In genomic region chr7:126780971-126781635, GRCm38 (mm10) we compare ENCODE assay signal across 8 mouse cellular contexts. TPM values are rescaled to one million over a fixed set of nuclear protein-coding genes. Genes with fewer than 3 reads are reported as not detected.
A peak's percentile ranks its signal among the peaks of the same experiment; 100 is the strongest.
DNase-seq lines count a peak whose midpoint lies in the region; ATAC-seq and TF ChIP-seq lines count a peak whose summit lies in the region.

Gene Tbx6, plus strand, starts transcription at chr7:126781483.

- H3K4me1 ChIP-seq in bone marrow macrophage, adult 2 months (ENCODE audit: control insufficient read depth, insufficient read depth, low read length), result peaks cover 17% of the 10 kb centered on the region
- H3K4me1 ChIP-seq in heart, embryonic 13.5 days, result peaks cover 46% of the 10 kb centered on the region
- H3K4me1 ChIP-seq in liver, embryonic 12.5 days, result peaks cover 63% of the 10 kb centered on the region
- peaks cover 28% of the 10 kb centered on the region for H3K4me1 ChIP-seq in stomach, embryonic 16.5 days (ENCODE audit: control insufficient read depth, insufficient read depth, low read length)

- peak within 1 kb of the TSS; percentile 87 for H3K4me2 ChIP-seq in heart, embryonic 13.5 days
- H3K4me2 ChIP-seq in liver, embryonic 12.5 days, result peak within 1 kb of the TSS; percentile 92
- peak within 1 kb of the TSS; percentile 98 for H3K4me2 ChIP-seq in stomach, embryonic 16.5 days (ENCODE audit: low read depth, low read length)

- no peak within 1 kb of the TSS for H3K27ac ChIP-seq in bone marrow macrophage, adult 2 months (ENCODE audit: insufficient read depth, low read depth, low read length)
- H3K27ac ChIP-seq in heart, embryonic 13.5 days (replicated peaks), result peak within 1 kb of the TSS; percentile 4; the same call in 1 of the 2 replicates
- peak within 1 kb of the TSS; percentile 71 for H3K27ac ChIP-seq in liver, embryonic 12.5 days
- peak within 1 kb of the TSS; percentile 58 for H3K27ac ChIP-seq in stomach, embryonic 16.5 days (ENCODE audit: low read length)

- no peak for ATAC-seq in heart, embryonic 13.5 days (ENCODE audit: extremely low read depth, insufficient number of reproducible peaks, low FRiP score, low TSS enrichment)
- ATAC-seq in liver, embryonic 12.5 days, result no peak
- ATAC-seq in stomach, embryonic 16.5 days (ENCODE audit: insufficient read depth, low FRiP score), result no peak

- peak within 1 kb of the TSS; percentile 82 for H3K9ac ChIP-seq in heart, embryonic 13.5 days
- H3K9ac ChIP-seq in liver, embryonic 12.5 days, result peak within 1 kb of the TSS; percentile 69
- peak within 1 kb of the TSS; percentile 67 for H3K9ac ChIP-seq in stomach, embryonic 16.5 days (ENCODE audit: low read length)

- H3K36me3 ChIP-seq in heart, embryonic 13.5 days, result peaks cover 35% of the 10 kb centered on the region
- H3K36me3 ChIP-seq in liver, embryonic 12.5 days, result peaks cover 54% of the 10 kb centered on the region
- peaks cover 7% of the 10 kb centered on the region; the same call in 1 of the 2 replicates for H3K36me3 ChIP-seq in stomach, embryonic 16.5 days (ENCODE audit: control insufficient read depth, insufficient read depth, low read length)

- DNase-seq in gastrocnemius, postnatal 10 days, result peak; percentile 49
- no peak for DNase-seq in gastrocnemius, adult 8-10 months (ENCODE audit: low spot score in 2 of 2)
- DNase-seq in c-Kit-positive CD71-positive TER-119-positive erythroid progenitor cells, embryonic 14.5 days (ENCODE audit: low spot score), result no peak
- DNase-seq in gastrocnemius, postnatal 36 days, result no peak

- peak within 1 kb of the TSS; percentile 54 for H3K4me3 ChIP-seq in bone marrow macrophage, adult 2 months (ENCODE audit: insufficient read depth, low read length)
- peak within 1 kb of the TSS; percentile 55 for H3K4me3 ChIP-seq in heart, embryonic 13.5 days
- H3K4me3 ChIP-seq in liver, embryonic 12.5 days, result peak within 1 kb of the TSS; percentile 56
- H3K4me3 ChIP-seq in stomach, embryonic 16.5 days (replicated peaks; ENCODE audit: low read length), result peak within 1 kb of the TSS; percentile 52

- no peak for TF ChIP-seq POLR2A in bone marrow macrophage, adult 2 months (IDR thresholded peaks at IDR 0.05; ENCODE audit: borderline replicate concordance, low read depth, low read length)

- H3K27me3 ChIP-seq in heart, embryonic 13.5 days (replicated peaks), result no peaks in the 10 kb centered on the region
- H3K27me3 ChIP-seq in liver, embryonic 12.5 days (replicated peaks), result no peaks in the 10 kb centered on the region
- H3K27me3 ChIP-seq in stomach, embryonic 16.5 days (ENCODE audit: control insufficient read depth, insufficient read depth, low read length), result no peaks in the 10 kb centered on the region

- H3K9me3 ChIP-seq in heart, embryonic 13.5 days, result no peaks in the 10 kb centered on the region
- no peaks in the 10 kb centered on the region for H3K9me3 ChIP-seq in liver, embryonic 12.5 days (replicated peaks)
- no peaks in the 10 kb centered on the region for H3K9me3 ChIP-seq in stomach, embryonic 16.5 days (replicated peaks; ENCODE audit: control insufficient read depth, low read length)

- intact Hi-C loops in gastrocnemius, postnatal 36 days (cut with DNase I), result no loop called here

- WGBS in heart, embryonic 13.5 days, result 8% methylated on average over 22 of the region's 22 CpGs
- WGBS in liver, embryonic 12.5 days (ENCODE audit: insufficient replicate concordance), result 16% methylated on average over 22 of the region's 22 CpGs
- 6% methylated on average over 22 of the region's 22 CpGs for WGBS in stomach, embryonic 16.5 days

- TF ChIP-seq CTCF in bone marrow macrophage, adult 2 months (IDR thresholded peaks at IDR 0.05; ENCODE audit: low read depth, low read length), result no peak

RNA-seq across cellular contexts. Expression of gene Tbx6, which starts in this region (rescaled TPM):
- under 1 TPM; 0.38 to 0.75 TPM for total RNA-seq in gastrocnemius, postnatal 10 days (2021)
- total RNA-seq in gastrocnemius, adult 8-10 months (2022), result under 1 TPM; 0.17 to 0.48 (median 0.40) TPM
- 1.9 and 2.8 TPM in 2 replicates for polyA plus RNA-seq in bone marrow macrophage, adult 2 months (2012; ENCODE audit: insufficient read depth, insufficient read length, missing spikeins)
- polyA plus RNA-seq in heart, embryonic 13.5 days (2015; fragmentation: Nextera tagmentation; extraction: Ambion mirVana), result 0.32 and 0.33 TPM in 2 replicates
- polyA plus RNA-seq in liver, embryonic 12.5 days (2016; fragmentation: Nextera tagmentation; extraction: Ambion mirVana), result 0.33 and 0.50 TPM in 2 replicates
- polyA plus RNA-seq in stomach, embryonic 16.5 days (2015; fragmentation: Nextera tagmentation; extraction: Ambion mirVana), result 0.27 and 0.47 TPM in 2 replicates
- total RNA-seq in gastrocnemius, postnatal 36 days (2021), result under 1 TPM; 0.28 to 0.30 TPM

Comparison
In these comparisons a context has a peak if more than half of its experiments do, and no peak if none do; other contexts are left out.
1. Peak in DNase-seq in gastrocnemius, postnatal 10 days; RNA of the gene not detected or under 1 TPM.